Mouse (Mus musculus) midbrain, embryonic 16.5 days (tissue): ENCODE data around the gene Cntn5. TPM values are rescaled to one million over a fixed set of nuclear protein-coding genes. Genes with fewer than 3 reads are reported as not detected.
A peak's percentile ranks its signal among the peaks of the same experiment; 100 is the strongest.

Source experiments
- ATAC-seq: fragments of 200-750 bp; cut with Nextera tagmentation; 2 replicates; pipeline ENCODE4 v1.8.0; 2017; ENCODE audit warnings: moderate TSS enrichment
- H3K27ac ChIP-seq: fragments of 300-500 bp; sonication (generic); 2 replicates; pipeline ENCODE4 v1.5.1; 2014; ENCODE audit warnings: mild to moderate bottlenecking, low read length, mixed read lengths
- H3K27me3 ChIP-seq: fragments of 300-500 bp; sonication (generic); 2 replicates; pipeline ENCODE4 v1.6.1; 2014; ENCODE audit warnings: low read depth, low read length, mixed read lengths; ENCODE audit not compliant: control insufficient read depth, insufficient read depth
- H3K36me3 ChIP-seq: fragments of 300-500 bp; sonication (generic); 2 replicates; pipeline ENCODE4 v1.6.1; 2014; ENCODE audit warnings: mild to moderate bottlenecking, low read length, moderate library complexity, mixed read lengths; ENCODE audit not compliant: control insufficient read depth, insufficient read depth
- H3K4me1 ChIP-seq: fragments of 300-500 bp; sonication (generic); 2 replicates; pipeline ENCODE4 v1.6.1; 2014; ENCODE audit warnings: mild to moderate bottlenecking, low read length, mixed read lengths; ENCODE audit not compliant: control insufficient read depth, insufficient read depth
- H3K4me2 ChIP-seq: fragments of 300-500 bp; sonication (generic); 2 replicates; pipeline ENCODE4 v1.6.1; 2014; ENCODE audit warnings: mild to moderate bottlenecking, low read length, mixed read lengths
- H3K4me3 ChIP-seq: fragments of 300-500 bp; sonication (generic); 2 replicates; pipeline ENCODE4 v1.5.1; 2014; ENCODE audit warnings: low read depth, mild to moderate bottlenecking, low read length, moderate library complexity, mixed read lengths
- H3K9ac ChIP-seq: fragments of 300-500 bp; sonication (generic); 2 replicates; pipeline ENCODE4 v1.6.1; 2014; ENCODE audit warnings: low read depth, low read length, mixed read lengths
- H3K9me3 ChIP-seq: fragments of 300-500 bp; sonication (generic); replicated peaks from 2 replicates; pipeline ENCODE4 v1.6.1; 2014; ENCODE audit warnings: mild to moderate bottlenecking, low read length, mixed read lengths; ENCODE audit not compliant: control insufficient read depth, poor library complexity, severe bottlenecking
- whole genome bisulfite sequencing: fragments of 180-500 bp; shearing (Covaris S2); extraction: QIAGEN DNeasy Blood & Tissue Kit; methylation state at CpG from one replicate; pipeline ENCODE4 v1.1.7; 2014; 5-methylcytosine and 5-hydroxymethylcytosine counted together
- polyA plus RNA-seq: library from polyadenylated mRNA; unstranded; fragments of >200 nt; fragmentation: Nextera tagmentation; extraction: Ambion mirVana; gene quantifications from 2 replicates; pipeline ENCODE4 v1.2.1, GENCODE M21; 2015

Cntn5 gene
- polyA plus RNA-seq: 22.7 and 25.4 TPM in 2 replicates

DNA sequence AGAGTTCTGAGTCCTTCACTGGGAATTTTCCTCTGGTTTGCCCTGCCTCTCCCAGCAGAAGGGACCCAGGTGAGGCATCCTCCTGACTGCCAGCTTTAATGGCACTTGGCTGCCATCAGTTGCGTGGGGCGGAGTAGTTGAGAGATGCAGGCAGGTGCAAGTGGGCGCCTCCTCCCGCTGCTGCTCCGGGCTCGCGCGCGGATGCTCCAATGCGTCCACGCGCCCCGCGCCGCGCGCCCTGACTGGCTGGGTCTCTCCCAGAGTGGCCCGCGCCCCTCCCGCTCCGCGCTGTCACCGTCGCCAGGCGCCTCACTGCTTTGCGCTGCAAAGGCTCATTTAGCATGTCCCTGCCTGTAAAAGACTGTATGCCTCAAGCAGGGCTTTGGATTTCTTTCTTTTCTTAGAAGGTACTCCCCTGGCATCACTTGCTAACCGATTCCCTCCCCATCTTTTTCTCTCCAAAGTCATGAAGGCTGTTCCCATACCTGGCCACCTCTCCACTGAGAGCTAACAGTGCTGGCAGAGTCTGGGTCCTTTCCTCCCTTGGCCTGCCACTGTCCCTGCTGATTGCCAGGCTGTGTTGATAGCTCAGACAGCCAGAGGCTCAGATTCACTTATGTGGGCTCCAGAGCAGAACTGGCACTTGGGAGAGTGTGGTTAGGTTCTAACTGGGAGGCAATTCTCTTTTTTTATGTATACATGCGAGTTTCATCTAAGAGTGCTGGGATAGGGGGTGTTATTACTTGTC is at the start of gene Cntn5:
TSS of gene Cntn5 (minus strand) at position 160 of the 748 bp plus-strand sequence.
- Histone ChIP-seq H3K9ac (peak within 1 kb of the TSS; percentile 79), H3K4me3 (peak within 1 kb of the TSS; percentile 63), H3K9me3 (no peaks in the 10 kb centered on the region), H3K4me2 (peak within 1 kb of the TSS; percentile 79), H3K27me3 (no peaks in the 10 kb centered on the region), H3K36me3 (no peaks in the 10 kb centered on the region), H3K4me1 (peaks cover 17% of the 10 kb centered on the region), H3K27ac (peak within 1 kb of the TSS; percentile 78)
- peak; percentile 94 for ATAC-seq
- 6% methylated on average over 15 of the region's 28 CpGs for WGBS

DNA sequence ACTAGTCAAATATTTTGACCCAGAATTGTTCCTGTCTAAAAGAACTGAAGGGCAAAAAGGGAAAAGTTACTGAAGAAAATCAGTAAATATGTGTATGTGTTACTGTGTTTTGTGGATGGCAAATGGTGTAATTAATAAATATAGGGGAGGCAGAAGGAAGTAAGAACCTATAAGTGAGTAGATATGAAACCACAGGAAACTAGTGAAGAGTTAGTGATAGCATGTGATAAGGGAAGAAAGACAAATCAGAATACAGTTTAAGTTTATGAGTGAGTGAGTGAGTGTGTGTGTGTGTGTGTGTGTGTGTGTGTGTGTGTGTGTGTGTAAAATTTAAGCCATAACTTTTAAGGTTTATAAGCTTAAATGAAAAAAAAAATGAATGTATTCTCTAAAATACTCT is 45.9 kb upstream of the Cntn5 start:
- no peaks in the 10 kb centered on the region for H3K27me3 ChIP-seq
- H3K27ac ChIP-seq: no peak overlapping the region
- no peak overlapping the region for H3K9ac ChIP-seq
- no peaks in the 10 kb centered on the region for H3K4me1 ChIP-seq
- ATAC-seq: no peak
- no peak overlapping the region for H3K4me2 ChIP-seq
- H3K9me3 ChIP-seq: no peaks in the 10 kb centered on the region
- H3K4me3 ChIP-seq: no peak overlapping the region
- no peaks in the 10 kb centered on the region for H3K36me3 ChIP-seq

DNA sequence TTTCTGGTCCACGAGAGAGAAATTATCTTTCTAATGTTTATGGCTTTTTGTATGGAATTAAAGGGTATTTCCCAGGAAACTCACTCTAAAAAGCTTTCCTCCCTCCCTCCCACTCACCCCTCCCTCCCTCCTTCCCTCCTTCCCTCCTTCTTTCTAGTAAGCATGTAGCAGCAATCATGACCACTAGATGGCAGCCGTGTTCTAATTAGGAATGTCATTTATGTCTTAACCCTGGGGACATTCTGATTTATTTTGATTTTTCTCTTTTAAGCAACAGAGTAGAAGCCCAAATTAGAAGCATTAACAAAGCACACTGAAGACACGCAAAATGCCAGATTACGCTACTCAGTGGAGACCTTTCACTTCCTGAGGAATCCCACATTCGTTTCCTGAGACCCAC is 5.0 kb upstream of the Cntn5 start:
- Histone ChIP-seq H3K27ac (0 out of 2 replicates have a peak overlapping the region, but pooled peaks have one; percentile 2), H3K27me3 (no peaks in the 10 kb centered on the region), H3K4me2 (no peak overlapping the region), H3K4me1 (peaks cover 20% of the 10 kb centered on the region), H3K9me3 (no peaks in the 10 kb centered on the region), H3K9ac (no peak overlapping the region), H3K36me3 (no peaks in the 10 kb centered on the region), H3K4me3 (no peak overlapping the region)
- peak; percentile 34 for ATAC-seq
- 12% methylated on average over 5 of the region's 5 CpGs for WGBS

DNA sequence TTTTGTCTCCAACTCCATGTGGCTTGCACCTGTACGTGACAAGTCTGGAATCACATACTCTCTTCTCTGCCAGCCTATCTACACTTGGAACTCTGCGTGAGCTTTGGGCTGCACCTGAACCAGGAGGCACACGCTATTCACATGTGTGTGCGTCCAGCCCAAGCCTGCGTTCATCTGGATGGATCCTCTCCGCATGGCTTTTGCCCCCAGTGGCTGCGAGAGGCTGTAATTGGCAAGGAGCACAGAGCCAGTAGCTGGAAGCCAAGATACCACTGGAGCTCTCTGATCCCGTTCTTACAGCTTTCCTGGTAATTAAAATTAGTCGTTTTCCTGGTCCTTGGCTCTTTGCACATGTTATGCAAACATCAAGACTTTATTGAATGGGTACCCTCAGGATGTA is 1.1 kb upstream of the Cntn5 start:
- H3K4me2 ChIP-seq: peak overlapping the region; percentile 79
- no peaks in the 10 kb centered on the region for H3K9me3 ChIP-seq
- H3K36me3 ChIP-seq: no peaks in the 10 kb centered on the region
- H3K27me3 ChIP-seq: no peaks in the 10 kb centered on the region
- H3K4me1 ChIP-seq: peaks cover 20% of the 10 kb centered on the region
- peak; percentile 23; the same call in 1 of the 2 replicates for ATAC-seq
- WGBS: 39% methylated on average over 9 of the region's 9 CpGs
- H3K27ac ChIP-seq: peak overlapping the region; percentile 23
- no peak overlapping the region for H3K4me3 ChIP-seq
- peak overlapping the region; percentile 48; the same call in 1 of the 2 replicates for H3K9ac ChIP-seq

DNA sequence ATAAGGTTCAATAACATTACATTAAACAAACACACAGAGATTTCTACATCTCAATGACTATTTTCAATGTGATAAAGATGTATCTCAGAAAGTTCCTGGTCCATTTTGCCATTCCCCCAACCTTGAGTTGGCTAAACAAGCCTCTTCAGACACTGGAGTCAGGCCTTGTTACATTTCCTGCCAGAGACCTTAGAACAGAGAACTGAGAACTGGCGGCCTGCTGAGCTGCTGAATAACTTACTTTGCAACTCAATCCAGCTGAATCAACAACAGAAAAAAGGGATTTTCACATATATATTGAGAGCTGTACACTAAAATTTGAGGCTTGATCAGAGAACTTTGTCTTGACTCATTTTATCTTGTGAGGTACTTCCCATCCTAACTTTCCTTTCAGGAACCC is 24.8 kb downstream of the Cntn5 start:
- H3K36me3 ChIP-seq: no peaks in the 10 kb centered on the region
- ATAC-seq: no peak
- H3K9ac ChIP-seq: no peak overlapping the region
- H3K27ac ChIP-seq: no peak overlapping the region
- no peaks in the 10 kb centered on the region for H3K4me1 ChIP-seq
- no peaks in the 10 kb centered on the region for H3K9me3 ChIP-seq
- 40% methylated on average over 1 of the region's 1 CpGs for WGBS
- no peak overlapping the region for H3K4me2 ChIP-seq
- no peak overlapping the region for H3K4me3 ChIP-seq
- H3K27me3 ChIP-seq: no peaks in the 10 kb centered on the region

- H3K27me3 ChIP-seq: no peaks in the 10 kb centered on the region
- no peak overlapping the region for H3K27ac ChIP-seq
- no peak overlapping the region for H3K4me2 ChIP-seq
- ATAC-seq: no peak
- WGBS: 87% methylated on average over 3 of the region's 3 CpGs
- no peaks in the 10 kb centered on the region for H3K4me1 ChIP-seq
- no peaks in the 10 kb centered on the region for H3K9me3 ChIP-seq
- no peak overlapping the region for H3K4me3 ChIP-seq
- no peaks in the 10 kb centered on the region for H3K36me3 ChIP-seq
- H3K9ac ChIP-seq: no peak overlapping the region
Observed at GRCm38 (mm10) chr9:10873881-10874280, 30.7 kb downstream of the Cntn5 start.

DNA sequence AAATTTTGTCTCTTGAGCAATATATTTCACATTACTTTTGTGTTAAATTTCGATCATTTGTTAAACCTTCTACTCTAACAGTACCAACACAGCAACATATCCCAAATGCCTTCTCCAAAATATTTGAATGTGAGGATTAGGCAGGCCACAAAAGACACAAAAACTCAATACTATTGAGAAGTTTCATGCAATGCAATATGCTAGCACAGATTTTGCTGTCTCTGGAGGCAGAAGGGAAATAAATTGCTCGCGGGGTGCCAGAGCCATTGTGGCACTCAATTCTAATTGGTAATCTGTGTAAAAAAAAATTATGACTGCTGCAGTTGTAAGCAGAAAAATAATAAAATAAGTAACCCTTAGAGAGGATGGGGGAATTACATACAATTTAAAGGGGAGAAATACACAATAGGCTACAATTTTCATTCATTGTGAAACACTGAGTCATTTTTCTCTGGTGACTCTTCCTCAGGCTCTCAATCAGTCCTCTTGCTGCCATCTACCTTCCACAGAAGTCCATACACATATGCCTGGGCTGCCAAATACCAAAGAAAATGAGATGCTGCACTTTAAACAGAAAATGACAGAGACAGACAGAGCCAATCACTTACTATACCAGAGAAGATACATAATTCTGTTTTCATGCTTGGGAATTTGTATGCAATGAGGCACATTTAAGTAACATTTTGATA is 48.2 kb downstream of the Cntn5 start:
- Histone ChIP-seq H3K4me3 (no peak overlapping the region), H3K9ac (no peak overlapping the region), H3K4me1 (no peaks in the 10 kb centered on the region), H3K9me3 (no peaks in the 10 kb centered on the region), H3K27ac (no peak overlapping the region), H3K36me3 (no peaks in the 10 kb centered on the region), H3K4me2 (no peak overlapping the region), H3K27me3 (no peaks in the 10 kb centered on the region)
- WGBS: 79% methylated on average over 3 of the region's 3 CpGs
- ATAC-seq: peak; percentile 62

DNA sequence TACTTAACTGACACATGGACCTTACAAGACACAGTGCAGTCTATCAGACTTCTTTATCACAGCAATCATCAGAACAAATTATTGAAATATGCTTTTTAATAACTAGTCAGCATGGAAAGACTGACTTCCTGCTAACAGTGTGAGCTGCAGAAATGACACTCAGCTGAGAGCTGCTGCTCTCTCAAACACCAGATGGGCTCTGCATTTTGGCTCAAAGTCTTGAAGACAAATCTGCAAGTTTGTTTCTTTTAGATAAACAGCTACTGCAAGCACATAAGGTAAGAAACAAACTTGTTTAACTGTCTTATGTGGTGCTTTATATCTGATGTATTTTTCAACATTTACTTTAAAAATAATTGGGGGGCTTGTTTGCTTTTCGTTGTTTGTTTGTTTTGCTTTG is 87.9 kb downstream of the Cntn5 start:
- Histone ChIP-seq H3K36me3 (no peaks in the 10 kb centered on the region), H3K4me3 (no peak overlapping the region), H3K9ac (no peak overlapping the region), H3K27me3 (no peaks in the 10 kb centered on the region), H3K4me2 (no peak overlapping the region), H3K4me1 (no peaks in the 10 kb centered on the region), H3K27ac (no peak overlapping the region), H3K9me3 (no peaks in the 10 kb centered on the region)
- WGBS: 90% methylated on average over 1 of the region's 1 CpGs
- no peak for ATAC-seq

GRCm38 (mm10) chr9:10797158-10797557 is 107.4 kb downstream of the Cntn5 start:
- Histone ChIP-seq H3K9me3 (no peaks in the 10 kb centered on the region), H3K27me3 (no peaks in the 10 kb centered on the region), H3K9ac (no peak overlapping the region), H3K4me3 (no peak overlapping the region), H3K27ac (no peak overlapping the region), H3K4me2 (no peak overlapping the region), H3K4me1 (no peaks in the 10 kb centered on the region), H3K36me3 (no peaks in the 10 kb centered on the region)
- 74% methylated on average over 1 of the region's 1 CpGs for WGBS
- ATAC-seq: no peak
